Mouse (Mus musculus) hindbrain, postnatal 0 days (tissue): ENCODE measurements around the gene Plcb2. TPM values are rescaled to one million over a fixed set of nuclear protein-coding genes. Genes with fewer than 3 reads are reported as not detected.

ENCODE experiments used
- ATAC-seq: fragments of 200-750 bp; cut with Nextera tagmentation; 2 replicates; pipeline ENCODE4 v1.8.0; 2017; ENCODE audit warnings: mild to moderate bottlenecking, moderate TSS enrichment, moderate library complexity
- DNase-seq: peaks from one replicate; pipeline ENCODE4 v3.0.0-alpha.2; 2015; ENCODE audit warnings: low spot score
- H3K27ac ChIP-seq: fragments of 300-500 bp; sonication (generic); 2 replicates; pipeline ENCODE4 v1.5.1; 2014; ENCODE audit warnings: mild to moderate bottlenecking
- H3K27me3 ChIP-seq: fragments of 300-500 bp; sonication (generic); 2 replicates; pipeline ENCODE4 v1.6.1; 2014; ENCODE audit warnings: low read length, mixed read lengths; ENCODE audit not compliant: insufficient read depth
- H3K36me3 ChIP-seq: fragments of 300-500 bp; sonication (generic); 2 replicates; pipeline ENCODE4 v1.6.1; 2014; ENCODE audit warnings: low read length, mixed read lengths; ENCODE audit not compliant: insufficient read depth
- H3K4me1 ChIP-seq: fragments of 300-500 bp; sonication (generic); 2 replicates; pipeline ENCODE4 v1.6.1; 2014; ENCODE audit warnings: antibody characterized with exemption, low read length, mixed read lengths; ENCODE audit not compliant: insufficient read depth
- H3K4me2 ChIP-seq: fragments of 300-500 bp; sonication (generic); 2 replicates; pipeline ENCODE4 v1.6.1; 2014; ENCODE audit warnings: low read depth, mild to moderate bottlenecking, low read length, moderate library complexity, mixed read lengths
- H3K4me3 ChIP-seq: fragments of 300-500 bp; sonication (generic); 2 replicates; pipeline ENCODE4 v1.5.1; 2014; ENCODE audit warnings: low read length
- H3K9ac ChIP-seq: fragments of 300-500 bp; sonication (generic); replicated peaks from 2 replicates; pipeline ENCODE4 v1.6.1; 2014; ENCODE audit warnings: mild to moderate bottlenecking, low read length, moderate library complexity, mixed read lengths
- H3K9me3 ChIP-seq: fragments of 300-500 bp; sonication (generic); 2 replicates; pipeline ENCODE4 v1.6.1; 2016; ENCODE audit warnings: low read length, mixed read lengths
- CTCF ChIP-seq: IDR thresholded peaks from 2 replicates; pipeline ENCODE4 v1.5.1; 2016; ENCODE audit warnings: antibody characterized with exemption, control low read depth, low read depth
- WGBS: fragments of 180-500 bp; shearing (Covaris S2); extraction: QIAGEN DNeasy Blood & Tissue Kit; methylation state at CpG from one replicate; pipeline ENCODE4 v1.1.7; 2014; 5-methylcytosine and 5-hydroxymethylcytosine counted together
- polyA plus RNA-seq: library from polyadenylated mRNA; unstranded; fragments of >200 nt; fragmentation: Nextera tagmentation; extraction: Ambion mirVana; gene quantifications from 2 replicates; pipeline ENCODE4 v1.2.1, GENCODE M21; 2015
- total RNA-seq: library from RNA; depleted of rRNA; stranded (reverse); fragments of >200 nt; gene quantifications from 2 replicates; pipeline ENCODE4 v1.2.3, GENCODE M21; 2014

Plcb2 gene
- total and polyA plus RNA-seq, 2 experiments from 2014 or later, result 0.69 to 1.7 TPM

DNA sequence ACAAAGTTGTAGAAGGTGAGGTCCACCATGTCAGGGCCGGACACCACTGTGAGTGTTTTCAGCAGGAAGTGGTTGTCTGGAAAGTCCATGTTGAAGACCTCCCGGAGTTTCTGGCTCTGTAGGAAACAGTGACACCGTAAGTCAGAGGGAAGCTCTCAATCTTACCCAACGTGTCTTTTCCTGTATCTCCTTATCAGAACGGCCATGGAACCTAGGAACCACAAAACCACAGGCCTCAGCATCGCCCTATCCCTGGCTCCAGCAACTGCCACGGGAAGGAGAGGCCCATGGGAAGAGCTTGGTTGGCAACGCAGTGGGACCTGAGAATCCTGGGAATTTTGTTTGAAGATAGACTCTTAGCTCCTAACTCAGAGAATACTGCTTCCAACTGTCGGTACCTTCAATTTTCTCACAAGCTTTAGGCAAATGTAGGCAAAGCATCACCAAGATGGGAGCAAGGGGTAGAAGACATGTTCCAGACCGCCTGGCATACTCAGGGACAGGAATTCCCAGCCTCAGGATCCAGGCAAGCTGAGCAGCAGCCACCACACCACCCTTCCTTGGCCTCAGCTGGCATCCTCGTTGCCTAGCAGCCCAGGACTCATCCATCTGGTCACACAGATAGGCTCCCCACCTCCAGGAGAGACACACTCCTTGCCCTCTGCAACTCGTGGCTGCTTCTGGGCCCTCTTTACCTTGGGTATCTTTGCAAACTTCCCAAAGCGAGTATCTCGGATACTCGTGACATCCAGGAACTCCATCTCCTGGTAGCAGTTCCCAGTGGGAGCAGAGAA lies 4.3 kb downstream of the Plcb2 start:
- Histone ChIP-seq H3K27me3 (no peaks in the 10 kb centered on the region), H3K4me1 (no peaks in the 10 kb centered on the region), H3K36me3 (no peaks in the 10 kb centered on the region), H3K4me3 (no peak overlapping the region), H3K4me2 (no peak overlapping the region), H3K9ac (no peak overlapping the region), H3K9me3 (no peaks in the 10 kb centered on the region), H3K27ac (no peak overlapping the region)
- 73% methylated on average over 15 of the region's 15 CpGs for WGBS
- TF ChIP-seq CTCF, result no peak
- ATAC-seq (no peak), DNase-seq (no peak)

DNA sequence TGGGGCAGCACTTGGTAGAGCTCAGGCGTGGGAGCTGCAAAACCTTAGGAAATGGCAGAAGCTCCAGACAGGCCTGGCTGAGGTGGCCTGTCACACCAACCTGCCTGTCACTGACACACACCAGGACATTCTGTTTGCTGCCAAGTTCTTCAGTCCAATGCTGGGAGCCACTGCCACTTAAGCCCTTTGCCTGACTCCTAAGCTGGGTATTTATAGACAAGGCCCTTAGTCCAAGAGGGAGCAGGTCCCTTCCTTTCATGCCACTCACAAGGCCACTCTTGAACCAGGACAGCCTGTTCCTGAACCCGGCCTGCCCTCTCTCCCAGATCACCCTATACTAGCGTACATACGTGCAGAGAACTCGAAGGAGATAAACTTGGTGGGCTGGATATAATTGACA lies 11.6 kb downstream of the Plcb2 start:
- DNase-seq (no peak), ATAC-seq (no peak)
- H3K4me1 ChIP-seq, result peaks cover 3% of the 10 kb centered on the region; the same call in 1 of the 2 replicates
- no peak overlapping the region for H3K4me3 ChIP-seq
- H3K36me3 ChIP-seq, result no peaks in the 10 kb centered on the region
- TF ChIP-seq CTCF, result no peak
- 80% methylated on average over 5 of the region's 5 CpGs for WGBS
- H3K9ac ChIP-seq, result no peak overlapping the region
- no peak overlapping the region for H3K27ac ChIP-seq
- peaks cover 4% of the 10 kb centered on the region; the same call in 1 of the 2 replicates for H3K27me3 ChIP-seq
- no peak overlapping the region for H3K4me2 ChIP-seq
- no peaks in the 10 kb centered on the region for H3K9me3 ChIP-seq

DNA sequence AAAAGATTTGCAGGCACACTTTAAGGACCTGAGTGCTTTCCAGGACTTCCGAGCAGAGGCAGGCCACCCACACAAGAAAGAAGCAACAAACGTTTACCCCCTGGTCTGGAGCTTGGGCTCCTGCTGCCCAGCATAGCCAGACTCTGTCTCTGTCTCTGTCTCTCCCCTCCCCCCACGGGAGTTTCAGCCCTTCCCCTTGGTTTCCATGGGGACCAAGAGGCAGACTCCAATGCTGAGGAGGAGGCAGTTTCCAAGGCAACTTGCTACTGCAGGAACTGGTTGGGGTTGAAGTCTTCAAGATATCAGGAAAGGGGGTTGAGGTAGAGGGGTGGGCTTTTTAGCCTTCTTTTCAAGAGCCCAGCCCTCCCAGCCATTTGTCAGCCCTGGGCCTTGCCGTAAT lies 14.0 kb downstream of the Plcb2 start:
- ATAC-seq (peak; percentile 63), DNase-seq (peak; percentile 76)
- H3K9me3 ChIP-seq, result no peaks in the 10 kb centered on the region
- H3K27ac ChIP-seq, result no peak overlapping the region
- no peak overlapping the region for H3K9ac ChIP-seq
- no peak overlapping the region for H3K4me2 ChIP-seq
- peaks cover 15% of the 10 kb centered on the region; the same call in 1 of the 2 replicates for H3K27me3 ChIP-seq
- H3K4me3 ChIP-seq, result no peak overlapping the region
- no peaks in the 10 kb centered on the region for H3K36me3 ChIP-seq
- no peak for TF ChIP-seq CTCF
- WGBS, result 15% methylated on average over 4 of the region's 4 CpGs
- H3K4me1 ChIP-seq, result peaks cover 13% of the 10 kb centered on the region

DNA sequence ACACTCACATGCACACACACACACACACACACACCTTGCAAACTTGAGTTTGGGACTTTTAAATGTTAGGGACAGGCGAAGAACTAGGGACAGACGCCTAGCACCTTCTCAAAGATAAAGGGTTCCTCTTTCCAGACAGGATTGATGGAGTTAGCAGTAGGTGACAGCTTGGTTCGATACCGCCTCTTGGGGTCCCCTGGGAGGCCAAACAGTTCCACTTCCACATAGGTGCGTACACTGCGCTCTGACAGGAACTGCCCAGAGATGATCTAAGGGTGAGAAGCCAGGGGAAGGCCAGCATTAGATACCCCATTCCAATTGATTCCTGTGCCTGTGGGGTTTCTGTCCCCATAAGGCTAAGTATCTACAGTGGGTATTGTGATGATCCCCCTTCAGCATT lies 14.6 kb downstream of the Plcb2 start:
- H3K27ac ChIP-seq, result no peak overlapping the region
- 87% methylated on average over 6 of the region's 6 CpGs for WGBS
- H3K9me3 ChIP-seq, result no peaks in the 10 kb centered on the region
- H3K9ac ChIP-seq, result no peak overlapping the region
- H3K4me1 ChIP-seq, result peaks cover 13% of the 10 kb centered on the region
- H3K36me3 ChIP-seq, result no peaks in the 10 kb centered on the region
- DNase-seq (no peak), ATAC-seq (no peak)
- H3K27me3 ChIP-seq, result peaks cover 19% of the 10 kb centered on the region; the same call in 1 of the 2 replicates
- TF ChIP-seq CTCF, result no peak
- no peak overlapping the region for H3K4me3 ChIP-seq
- H3K4me2 ChIP-seq, result no peak overlapping the region

DNA sequence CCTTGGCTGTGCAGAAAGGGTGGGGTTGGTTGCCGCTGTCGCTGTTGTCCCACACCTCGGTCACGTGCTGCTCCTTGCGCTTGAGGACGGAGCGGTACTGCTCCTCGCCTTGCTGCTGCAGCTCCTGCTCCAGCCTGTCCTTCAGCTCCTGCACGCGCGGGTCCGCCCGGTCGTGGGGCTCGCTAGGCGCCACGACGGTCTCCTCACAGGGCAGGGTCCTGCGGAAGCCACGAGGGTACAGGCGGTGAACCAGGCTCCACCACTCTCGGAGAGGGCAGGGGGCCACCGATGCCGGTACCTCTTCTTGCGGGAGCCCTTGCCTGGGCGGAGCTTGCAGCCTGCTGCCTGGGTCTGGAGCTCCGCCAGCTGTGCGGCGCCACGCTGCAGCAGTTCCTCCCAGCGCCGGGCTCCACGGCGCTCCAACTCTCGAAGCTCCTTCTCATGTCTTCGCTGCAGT lies 17.2 kb downstream of the Plcb2 start:
- WGBS, result 2% methylated on average over 36 of the region's 36 CpGs
- Histone ChIP-seq H3K4me2 (peak overlapping the region; percentile 69), H3K36me3 (no peaks in the 10 kb centered on the region), H3K9me3 (no peaks in the 10 kb centered on the region), H3K27me3 (peaks cover 37% of the 10 kb centered on the region; the same call in 1 of the 2 replicates), H3K4me3 (peak overlapping the region; percentile 37), H3K4me1 (peaks cover 13% of the 10 kb centered on the region), H3K27ac (no peak overlapping the region), H3K9ac (peak overlapping the region; percentile 43)
- no peak for TF ChIP-seq CTCF
- peak; percentile 81 for DNase-seq
- peak; percentile 69 for ATAC-seq

DNA sequence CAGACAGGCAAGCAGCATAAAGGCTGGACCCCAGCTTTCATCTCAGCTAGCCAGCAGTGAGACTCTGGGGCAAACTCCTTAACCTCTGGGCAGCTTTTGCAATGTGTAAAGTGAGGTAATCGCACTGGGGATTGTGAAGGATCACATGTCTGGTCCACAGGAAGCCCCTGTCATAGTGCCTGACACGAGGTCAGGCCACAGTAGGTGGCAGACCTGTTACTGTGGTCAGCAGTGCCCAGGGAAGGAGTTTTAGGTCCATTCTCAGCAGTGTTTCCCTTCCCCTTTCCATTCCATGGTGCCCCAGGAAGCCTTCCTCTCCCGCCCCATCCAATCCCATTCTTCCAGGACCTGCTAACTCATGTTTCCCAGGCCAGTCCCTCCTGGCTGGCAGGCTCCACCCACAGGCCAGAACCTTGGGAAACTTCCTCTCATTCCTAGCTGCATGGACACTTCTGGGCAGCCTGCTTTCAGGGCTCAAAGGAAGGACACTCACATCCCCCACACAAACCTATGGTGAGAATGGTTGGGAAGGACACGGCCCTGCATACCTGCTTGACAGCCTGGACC lies 18.5 kb downstream of the Plcb2 start:
- H3K4me2 ChIP-seq, result no peak overlapping the region
- H3K9ac ChIP-seq, result no peak overlapping the region
- no peak for ATAC-seq
- no peak for DNase-seq
- no peaks in the 10 kb centered on the region for H3K9me3 ChIP-seq
- H3K4me3 ChIP-seq, result no peak overlapping the region
- TF ChIP-seq CTCF, result no peak
- 57% methylated on average over 4 of the region's 4 CpGs for WGBS
- H3K27me3 ChIP-seq, result peaks cover 50% of the 10 kb centered on the region
- H3K27ac ChIP-seq, result no peak overlapping the region
- H3K4me1 ChIP-seq, result peaks cover 13% of the 10 kb centered on the region
- H3K36me3 ChIP-seq, result no peaks in the 10 kb centered on the region

DNA sequence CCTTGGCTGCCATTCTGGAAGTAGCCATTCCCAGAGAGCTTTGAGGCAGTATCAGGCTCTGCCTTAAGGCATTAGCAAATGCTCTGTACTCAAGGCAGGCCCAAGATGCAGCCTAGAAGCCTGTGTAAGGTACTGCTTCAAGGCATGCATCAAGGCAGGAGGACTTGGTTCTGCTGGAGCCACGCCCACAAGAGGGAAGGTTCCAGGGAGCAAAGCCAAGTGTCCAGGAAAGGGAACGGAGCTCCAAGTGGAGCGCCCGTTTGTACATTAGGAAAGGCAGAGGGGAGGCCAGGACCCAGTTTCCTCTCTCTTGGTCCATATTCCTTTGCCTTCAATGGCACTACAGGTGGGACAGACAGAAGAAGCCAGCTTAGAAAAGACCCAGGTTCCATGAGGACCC lies 19.8 kb downstream of the Plcb2 start:
- Histone ChIP-seq H3K9ac (no peak overlapping the region), H3K4me1 (peaks cover 19% of the 10 kb centered on the region), H3K4me2 (no peak overlapping the region), H3K27ac (no peak overlapping the region), H3K4me3 (no peak overlapping the region), H3K36me3 (no peaks in the 10 kb centered on the region), H3K9me3 (no peaks in the 10 kb centered on the region), H3K27me3 (peaks cover 63% of the 10 kb centered on the region)
- whole genome bisulfite sequencing, result 68% methylated on average over 4 of the region's 4 CpGs
- no peak for ATAC-seq
- TF ChIP-seq CTCF, result no peak
- DNase-seq, result no peak
